Mouse (Mus musculus): Measurements from ENCODE around the gene 1110051M20Rik. TPM values are rescaled to one million over a fixed set of nuclear protein-coding genes. Genes with fewer than 3 reads are reported as not detected.

1110051M20Rik gene
- total and polyA plus RNA-seq, 3 experiments, result 21.1 to 34.0 (median 26.2) TPM

DNA sequence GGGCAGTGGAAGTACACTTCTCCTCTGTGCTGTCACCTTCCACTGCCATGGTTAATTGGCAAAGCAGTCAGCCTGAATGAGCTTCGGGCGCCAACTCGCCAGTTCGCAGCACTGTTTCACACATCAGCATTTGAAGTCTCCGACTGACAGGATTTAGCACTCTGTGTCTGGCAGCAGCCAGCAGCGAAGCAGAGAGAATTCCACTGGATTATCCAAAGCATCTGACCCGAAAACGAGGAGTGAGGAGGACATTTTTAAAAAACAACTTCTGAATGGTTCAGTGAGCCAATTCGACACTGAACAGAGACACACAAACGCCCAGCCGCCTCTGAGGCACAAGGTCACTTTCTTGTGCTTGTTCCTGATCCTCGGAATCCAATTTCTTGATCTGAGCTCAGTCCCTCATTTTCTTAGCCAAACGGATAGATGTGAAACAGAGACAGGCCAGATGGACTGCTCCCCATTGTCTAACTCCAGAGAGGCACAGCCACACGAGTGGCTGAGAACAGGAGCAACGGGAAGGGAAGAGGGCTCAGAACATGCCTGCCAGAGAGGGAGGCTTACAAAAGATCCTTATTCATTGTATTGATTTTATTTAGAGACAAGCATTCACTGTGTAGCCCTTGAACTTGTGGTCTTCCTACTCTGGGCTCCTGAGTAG, 119.6 kb downstream of the 1110051M20Rik start:
- H3K36me3 ChIP-seq (replicated peaks in 1 of 2; ENCODE audit: control insufficient read depth in 1 of 2, insufficient read depth in 1 of 2, low read length in 1 of 2), result peaks cover 0 to 6% of the 10 kb centered on the region in 2 experiments
- H3K9ac ChIP-seq (ENCODE audit: insufficient read depth, low read depth), result no peak overlapping the region
- H3K4me1 ChIP-seq (ENCODE audit: control insufficient read depth in 1 of 2, insufficient read depth in 2 of 2), result peaks cover 2 to 18% of the 10 kb centered on the region in 2 experiments; a peak in 2 of 4 replicates
- TF ChIP-seq CTCF (conservative IDR thresholded peaks at IDR 0.05 in 1 of 2, IDR thresholded peaks at IDR 0.05 in 1 of 2; ENCODE audit: low read depth in 2 of 2, low read length in 2 of 2) (no peak), ZMIZ1 (IDR thresholded peaks at IDR 0.05; ENCODE audit: low read depth, low read length) (no peak), MAX (IDR thresholded peaks at IDR 0.05; ENCODE audit: low read length) (no peak), POLR2AphosphoS2 (IDR thresholded peaks at IDR 0.05; ENCODE audit: low read depth, low read length) (no peak), IRF4 (IDR thresholded peaks at IDR 0.05; ENCODE audit: low read depth, low read length) (no peak), ZKSCAN1 (IDR thresholded peaks at IDR 0.05; ENCODE audit: borderline replicate concordance, low read depth, low read length) (no peak), MAZ (IDR thresholded peaks at IDR 0.05; ENCODE audit: low read depth, low read length) (no peak), ELF1 (IDR thresholded peaks at IDR 0.05; ENCODE audit: low read depth, low read length) (no peak), EP300 (IDR thresholded peaks at IDR 0.05; ENCODE audit: low read length) (no peak), RCOR1 (conservative IDR thresholded peaks at IDR 0.05; ENCODE audit: low read depth, low read length) (no peak)
- no peaks in the 10 kb centered on the region for H3K27me3 ChIP-seq (replicated peaks)
- no peaks in the 10 kb centered on the region for H3K79me2 ChIP-seq (replicated peaks; ENCODE audit: control insufficient read depth, extremely low read depth, insufficient read depth, poor library complexity, severe bottlenecking)
- DNase-seq (ENCODE audit: extremely low read depth), result no peak
- dilution Hi-C loops (cut with MboI; ENCODE audit: extremely low pct_ligation_motif_present, extremely low pct_unique_long_range_greater_than_20kb, low sequenced_read_pairs) (no loop called here), in situ Hi-C loops (cut with MboI; ENCODE audit: low pct_ligation_motif_present, low pct_unique_long_range_greater_than_20kb, low sequenced_read_pairs) (no loop called here)
- no peaks in the 10 kb centered on the region for H3K9me3 ChIP-seq (replicated peaks; ENCODE audit: low read length)
- H3K4me3 ChIP-seq (replicated peaks in 1 of 3; ENCODE audit: low read depth in 2 of 3, low read length in 2 of 3, poor library complexity in 1 of 3), result no peak overlapping the region
- H3K4me2 ChIP-seq (ENCODE audit: insufficient read depth, low read depth, poor library complexity, severe bottlenecking), result no peak overlapping the region
- no peak overlapping the region for H3K27ac ChIP-seq (ENCODE audit: insufficient read depth, low read depth)

DNA sequence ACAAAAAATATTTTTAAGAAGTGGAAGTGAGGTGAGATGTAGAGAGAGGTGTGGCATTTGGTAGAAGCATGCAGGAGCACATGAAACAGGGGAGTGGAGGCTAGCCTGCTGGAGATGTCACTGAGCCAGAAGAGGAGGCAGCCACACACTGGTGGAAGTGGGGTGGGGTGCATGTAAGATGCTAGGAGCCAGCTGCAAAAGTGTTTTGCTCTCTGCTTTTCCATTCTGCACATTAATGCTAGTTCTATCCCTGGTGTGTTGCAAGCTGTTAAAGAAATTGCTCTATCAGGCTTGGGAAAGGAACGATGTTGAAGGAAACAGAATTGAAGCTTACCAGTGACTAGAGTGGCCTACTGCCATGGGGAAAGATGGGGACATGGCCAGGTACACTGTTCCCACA, 120.2 kb downstream of the 1110051M20Rik start:
- H3K9me3 ChIP-seq (replicated peaks; ENCODE audit: low read length), result no peaks in the 10 kb centered on the region
- no peak overlapping the region for H3K27ac ChIP-seq (ENCODE audit: insufficient read depth, low read depth)
- no peaks in the 10 kb centered on the region for H3K27me3 ChIP-seq (replicated peaks)
- H3K4me1 ChIP-seq (ENCODE audit: control insufficient read depth in 1 of 2, insufficient read depth in 2 of 2), result peaks cover 2 to 13% of the 10 kb centered on the region in 2 experiments; a peak in 2 of 4 replicates
- TF ChIP-seq TCF12 (IDR thresholded peaks at IDR 0.05; ENCODE audit: low read depth, low read length), result no peak
- no peak for TF ChIP-seq MAFK (IDR thresholded peaks at IDR 0.05; ENCODE audit: insufficient replicate concordance, low read length)
- TF ChIP-seq GABPA (IDR thresholded peaks at IDR 0.05; ENCODE audit: insufficient replicate concordance, low read depth, low read length), result no peak
- no peak for TF ChIP-seq POLR2AphosphoS2 (IDR thresholded peaks at IDR 0.05; ENCODE audit: low read depth, low read length)
- no peak for TF ChIP-seq BHLHE40 (IDR thresholded peaks at IDR 0.05; ENCODE audit: low read depth, low read length)
- no peak for TF ChIP-seq NRF1 (IDR thresholded peaks at IDR 0.05; ENCODE audit: low read depth, low read length)
- TF ChIP-seq MYC (IDR thresholded peaks at IDR 0.05; ENCODE audit: low read depth, low read length), result no peak
- no peak for TF ChIP-seq JUND (conservative IDR thresholded peaks at IDR 0.05; ENCODE audit: low read depth, low read length)
- TF ChIP-seq E2F4 (IDR thresholded peaks at IDR 0.05; ENCODE audit: insufficient replicate concordance, low read depth, low read length), result no peak
- no peak for TF ChIP-seq CHD2 (IDR thresholded peaks at IDR 0.05; ENCODE audit: low read length)
- TF ChIP-seq MXI1 (IDR thresholded peaks at IDR 0.05; ENCODE audit: low read depth, low read length), result no peak
- no peak overlapping the region for H3K4me3 ChIP-seq (replicated peaks in 1 of 3; ENCODE audit: low read depth in 2 of 3, low read length in 2 of 3, poor library complexity in 1 of 3)
- DNase-seq (ENCODE audit: extremely low read depth), result no peak
- peaks cover 0 to 6% of the 10 kb centered on the region in 2 experiments for H3K36me3 ChIP-seq (replicated peaks in 1 of 2; ENCODE audit: control insufficient read depth in 1 of 2, insufficient read depth in 1 of 2, low read length in 1 of 2)
- H3K9ac ChIP-seq (ENCODE audit: insufficient read depth, low read depth), result no peak overlapping the region
- dilution Hi-C loops (cut with MboI; ENCODE audit: extremely low pct_ligation_motif_present, extremely low pct_unique_long_range_greater_than_20kb, low sequenced_read_pairs) (no loop called here), in situ Hi-C loops (cut with MboI; ENCODE audit: low pct_ligation_motif_present, low pct_unique_long_range_greater_than_20kb, low sequenced_read_pairs) (no loop called here)
- no peak overlapping the region for H3K4me2 ChIP-seq (ENCODE audit: insufficient read depth, low read depth, poor library complexity, severe bottlenecking)
- no peaks in the 10 kb centered on the region for H3K79me2 ChIP-seq (replicated peaks; ENCODE audit: control insufficient read depth, extremely low read depth, insufficient read depth, poor library complexity, severe bottlenecking)
